8 mouse cellular contexts compared by ENCODE assay signal in the genomic region with DNA sequence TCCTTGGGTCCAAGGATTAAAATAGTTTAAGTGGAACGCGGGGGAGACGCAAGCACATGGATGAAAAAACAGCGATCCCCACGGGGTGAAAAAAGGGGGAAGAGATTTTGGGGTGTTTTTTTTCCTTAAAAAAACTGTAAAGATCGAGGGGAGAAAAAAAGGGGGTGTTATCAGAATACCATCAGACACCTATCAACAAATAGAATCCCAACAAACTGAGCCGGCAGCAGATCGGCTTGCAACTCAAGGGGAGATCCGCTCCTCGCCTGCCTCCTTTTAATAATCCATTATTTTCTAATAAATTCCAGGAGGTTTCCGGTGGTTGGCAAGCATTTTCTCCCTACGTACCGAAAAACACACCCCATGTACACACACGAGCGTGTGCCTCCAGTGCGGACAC. TPM values are rescaled to one million over a fixed set of nuclear protein-coding genes. Genes with fewer than 3 reads are reported as not detected.
A peak's percentile ranks its signal among the peaks of the same experiment; 100 is the strongest.
DNase-seq lines count a peak whose midpoint lies in the region; ATAC-seq and TF ChIP-seq lines count a peak whose summit lies in the region.

No protein-coding gene starts in this region.

- peak overlapping the region; percentile 82 for H3K9ac ChIP-seq in heart, embryonic 14.5 days (ENCODE audit: low read length)
- peak overlapping the region; percentile 97 for H3K9ac ChIP-seq in MEL (ENCODE audit: control insufficient read depth, low read depth, low read length, poor library complexity, severe bottlenecking)
- peak overlapping the region; percentile 69 for H3K9ac ChIP-seq in heart, postnatal 0 days (replicated peaks; ENCODE audit: low read depth, low read length)

- TF ChIP-seq POLR2A in MEL (IDR thresholded peaks at IDR 0.05; ENCODE audit: control insufficient read depth in 1 of 2, insufficient read depth in 1 of 2, low read depth in 1 of 2, low read length in 2 of 2, poor library complexity in 1 of 2): no peak; a peak in 1 of 4 replicates

- TF ChIP-seq RAD21 in MEL (IDR thresholded peaks at IDR 0.05; ENCODE audit: low read depth, low read length): no peak

- peak overlapping the region; percentile 93 to 99 for H3K27ac ChIP-seq in heart, embryonic 14.5 days (replicated peaks in 1 of 2; ENCODE audit: control insufficient read depth in 1 of 2, insufficient read depth in 1 of 2, low read depth in 2 of 2, low read length in 2 of 2)
- peak overlapping the region; percentile 72 for H3K27ac ChIP-seq in MEL (ENCODE audit: control insufficient read depth, low read depth, low read length)
- H3K27ac ChIP-seq in heart, postnatal 0 days (ENCODE audit: low read depth): peak overlapping the region; percentile 99
- H3K27ac ChIP-seq in midbrain, embryonic 10.5 days (replicated peaks): peak overlapping the region; percentile 99

- H3K36me3 ChIP-seq in heart, embryonic 14.5 days (ENCODE audit: control insufficient read depth, insufficient read depth, low read length): no peaks in the 10 kb centered on the region
- 0 out of 4 replicates have a peak, but pooled peaks cover 0 to 2% of the 10 kb centered on the region in 2 experiments for H3K36me3 ChIP-seq in MEL (ENCODE audit: control insufficient read depth in 1 of 2, insufficient read depth in 2 of 2, low read length in 2 of 2)
- no peaks in the 10 kb centered on the region for H3K36me3 ChIP-seq in heart, postnatal 0 days (replicated peaks; ENCODE audit: control insufficient read depth, insufficient read depth, low read length)
- 0 out of 2 replicates have a peak, but pooled peaks cover 2% of the 10 kb centered on the region for H3K36me3 ChIP-seq in midbrain, embryonic 10.5 days

- TF ChIP-seq CTCF in MEL (IDR thresholded peaks at IDR 0.05 in 2 of 3, conservative IDR thresholded peaks at IDR 0.05 in 1 of 3; ENCODE audit: control insufficient read depth in 1 of 3, insufficient read depth in 1 of 3, low read depth in 2 of 3, low read length in 3 of 3, poor library complexity in 1 of 3, severe bottlenecking in 1 of 3): no peak
- TF ChIP-seq CTCF in heart, postnatal 0 days (IDR thresholded peaks at IDR 0.05; ENCODE audit: low read depth): no peak

- peak overlapping the region; percentile 61 to 62 for H3K4me3 ChIP-seq in heart, embryonic 14.5 days (ENCODE audit: control insufficient read depth in 1 of 2, insufficient read depth in 1 of 2, low read depth in 1 of 2, low read length in 2 of 2)
- peak overlapping the region; percentile 86 to 99 for H3K4me3 ChIP-seq in MEL (ENCODE audit: control insufficient read depth in 1 of 2, insufficient read depth in 1 of 2, low read depth in 2 of 2, low read length in 2 of 2)
- H3K4me3 ChIP-seq in heart, postnatal 0 days (ENCODE audit: low read depth, low read length): peak overlapping the region; percentile 85
- peak overlapping the region; percentile 91 for H3K4me3 ChIP-seq in midbrain, embryonic 10.5 days

- H3K4me2 ChIP-seq in heart, embryonic 14.5 days (ENCODE audit: low read length): peak overlapping the region; percentile 98
- H3K4me2 ChIP-seq in heart, postnatal 0 days (ENCODE audit: low read depth, low read length): peak overlapping the region; percentile 95

- intact Hi-C loops in heart, postnatal 14 days (cut with DNase I): loop anchor here (1.0 to 5.0 kb wide), 4 partner anchors 92 to 403 kb away; no protein-coding TSS in a partner anchor

- no peaks in the 10 kb centered on the region for H3K27me3 ChIP-seq in heart, embryonic 14.5 days (ENCODE audit: control insufficient read depth, insufficient read depth, low read length)
- no peaks in the 10 kb centered on the region for H3K27me3 ChIP-seq in MEL (ENCODE audit: control insufficient read depth in 1 of 2, insufficient read depth in 2 of 2, low read length in 2 of 2)
- H3K27me3 ChIP-seq in heart, postnatal 0 days (ENCODE audit: control insufficient read depth, insufficient read depth, low read length): no peaks in the 10 kb centered on the region
- H3K27me3 ChIP-seq in midbrain, embryonic 10.5 days (ENCODE audit: low read depth, poor library complexity, severe bottlenecking): no peaks in the 10 kb centered on the region

- WGBS in heart, embryonic 14.5 days: under 1% methylated on average over 16 of the region's 16 CpGs
- WGBS in heart, postnatal 0 days: under 1% methylated on average over 16 of the region's 16 CpGs
- under 1% methylated on average over 16 of the region's 16 CpGs for WGBS in midbrain, embryonic 10.5 days

- no peaks in the 10 kb centered on the region for H3K9me3 ChIP-seq in heart, embryonic 14.5 days (ENCODE audit: control insufficient read depth, low read length)
- no peaks in the 10 kb centered on the region for H3K9me3 ChIP-seq in MEL (replicated peaks; ENCODE audit: insufficient read depth, low read length)
- H3K9me3 ChIP-seq in heart, postnatal 0 days (replicated peaks; ENCODE audit: control insufficient read depth, low read length): no peaks in the 10 kb centered on the region
- no peaks in the 10 kb centered on the region for H3K9me3 ChIP-seq in midbrain, embryonic 10.5 days (replicated peaks)

- peaks cover 13% of the 10 kb centered on the region; the same call in 1 of the 2 replicates for H3K79me2 ChIP-seq in MEL (ENCODE audit: control insufficient read depth, insufficient read depth, low read length, poor library complexity)

- DNase-seq in heart, postnatal 14 days: no peak
- peak; percentile 63 for DNase-seq in MEL (ENCODE audit: low read depth, low spot score)
- no peak for DNase-seq in heart, postnatal 0 days (ENCODE audit: low spot score)
- no peak for DNase-seq in midbrain, embryonic 10.5 days (ENCODE audit: low spot score)
- DNase-seq in frontal cortex, postnatal 36 days (ENCODE audit: low spot score in 2 of 2): no peak
- DNase-seq in right cerebral cortex, postnatal 25 days: no peak
- DNase-seq in frontal cortex, postnatal 10 days (ENCODE audit: low spot score in 2 of 2): no peak

- TF ChIP-seq EP300 in MEL (IDR thresholded peaks at IDR 0.05; ENCODE audit: low read depth in 1 of 2, low read length in 2 of 2): no peak
- no peak for TF ChIP-seq EP300 in heart, postnatal 0 days (IDR thresholded peaks at IDR 0.05; ENCODE audit: low read depth)

- no peak for ATAC-seq in heart, embryonic 14.5 days (ENCODE audit: insufficient number of reproducible peaks, insufficient read depth, low FRiP score, low read depth)
- no peak for ATAC-seq in heart, postnatal 0 days (ENCODE audit: insufficient read depth, low read depth)

- peaks cover 0 to 7% of the 10 kb centered on the region in 2 experiments; a peak in 2 of 4 replicates for H3K4me1 ChIP-seq in heart, embryonic 14.5 days (ENCODE audit: control insufficient read depth in 2 of 2, insufficient read depth in 2 of 2, low read length in 2 of 2)
- peaks cover 0 to 4% of the 10 kb centered on the region in 2 experiments; a peak in 1 of 4 replicates for H3K4me1 ChIP-seq in MEL (ENCODE audit: control insufficient read depth in 1 of 2, insufficient read depth in 2 of 2, low read length in 2 of 2)
- no peaks in the 10 kb centered on the region for H3K4me1 ChIP-seq in heart, postnatal 0 days (ENCODE audit: control insufficient read depth, insufficient read depth)
- peaks cover 28% of the 10 kb centered on the region for H3K4me1 ChIP-seq in midbrain, embryonic 10.5 days

TF ChIP-seq in MEL, 35 proteins besides CTCF, POLR2A, EP300 and RAD21:
- TF ChIP-seq ETS1 (IDR thresholded peaks at IDR 0.05; ENCODE audit: low read depth, low read length) (peak; percentile 19; the same call in 1 of the 2 replicates), JUND (IDR thresholded peaks at IDR 0.05; ENCODE audit: low read depth, low read length) (no peak), SIN3A (IDR thresholded peaks at IDR 0.05; ENCODE audit: low read length) (peak; percentile 38; the same call in 1 of the 2 replicates), MYC (IDR thresholded peaks at IDR 0.05; ENCODE audit: low read depth, low read length) (peak; percentile 49), GATA1 (IDR thresholded peaks at IDR 0.05; ENCODE audit: low read depth, low read length) (0 out of 2 replicates have a peak, but pooled peaks have one; percentile 15), POLR2AphosphoS5 (IDR thresholded peaks at IDR 0.05; ENCODE audit: borderline replicate concordance, low read depth, low read length) (no peak), CHD1 (IDR thresholded peaks at IDR 0.05; ENCODE audit: low read depth, low read length) (peak; percentile 80; the same call in 1 of the 2 replicates), MAZ (IDR thresholded peaks at IDR 0.05; ENCODE audit: low read depth, low read length) (peak; percentile 15; the same call in 1 of the 2 replicates), POLR2AphosphoS2 (IDR thresholded peaks at IDR 0.05; ENCODE audit: low read length) (no peak), TBP (IDR thresholded peaks at IDR 0.05; ENCODE audit: low read depth, low read length) (no peak), ELF1 (IDR thresholded peaks at IDR 0.05; ENCODE audit: low read depth, low read length) (no peak), MXI1 (IDR thresholded peaks at IDR 0.05; ENCODE audit: low read depth, low read length) (peak; percentile 16; the same call in 1 of the 2 replicates), ZNF384 (IDR thresholded peaks at IDR 0.05; ENCODE audit: low read depth, low read length) (peak; percentile 65), MAX (IDR thresholded peaks at IDR 0.05; ENCODE audit: low read length) (peak; percentile 30; the same call in 1 of the 2 replicates)

RNA-seq across cellular contexts. Expression of a gene that starts 0.7 kb away (rescaled TPM):
- polyA plus RNA-seq in heart, embryonic 14.5 days (2014; fragmentation: Nextera tagmentation; extraction: Ambion mirVana): 2.8 and 2.9 TPM in 2 replicates
- total RNA-seq in heart, postnatal 14 days (2021): 1 to 10 TPM; 3.7 to 5.0 TPM
- 2.0 and 2.6 TPM in 2 replicates for total RNA-seq in MEL (2012; rRNA removed)
- polyA plus RNA-seq in MEL (2012; ENCODE audit: insufficient read depth in 1 of 2, insufficient read length in 2 of 2, low read depth in 1 of 2, low replicate concordance in 2 of 2, missing spikeins in 1 of 2): 1 to 10 TPM in 1 of 2 experiments, not detected in 1; 4.1 TPM
- total RNA-seq in heart, postnatal 0 days (2014; rRNA removed; ENCODE audit: low replicate concordance): 5.8 and 6.2 TPM in 2 replicates
- polyA plus RNA-seq in heart, postnatal 0 days (2015; fragmentation: Nextera tagmentation; extraction: Ambion mirVana): 1.5 and 1.6 TPM in 2 replicates
- 5.4 and 6.8 TPM in 2 replicates for polyA plus RNA-seq in midbrain, embryonic 10.5 days (2016; fragmentation: Nextera tagmentation; extraction: Ambion mirVana)
